Mouse (Mus musculus) embryonic facial prominence, embryonic 15.5 days (tissue): Measurements from ENCODE around the gene Adgrd1. TPM values are rescaled to one million over a fixed set of nuclear protein-coding genes. Genes with fewer than 3 reads are reported as not detected.

Source experiments
- ATAC-seq: fragments of 200-750 bp; cut with Nextera tagmentation; 2 replicates; pipeline ENCODE4 v1.8.0; 2017; ENCODE audit warnings: low read depth, moderate TSS enrichment; ENCODE audit not compliant: insufficient number of reproducible peaks, low FRiP score, low TSS enrichment
- H3K27ac ChIP-seq: fragments of 300-500 bp; sonication (generic); replicated peaks from 2 replicates; pipeline ENCODE4 v1.5.1; 2015; ENCODE audit warnings: mild to moderate bottlenecking, inconsistent platforms
- H3K27me3 ChIP-seq: fragments of 300-500 bp; sonication (generic); 2 replicates; pipeline ENCODE4 v1.6.1; 2015; ENCODE audit warnings: inconsistent platforms
- H3K36me3 ChIP-seq: fragments of 300-500 bp; sonication (generic); 2 replicates; pipeline ENCODE4 v1.6.1; 2015; ENCODE audit warnings: mild to moderate bottlenecking, inconsistent platforms
- H3K4me1 ChIP-seq: fragments of 300-500 bp; sonication (generic); 2 replicates; pipeline ENCODE4 v1.6.1; 2015; ENCODE audit warnings: inconsistent platforms
- H3K4me2 ChIP-seq: fragments of 300-500 bp; sonication (generic); replicated peaks from 2 replicates; pipeline ENCODE4 v1.6.1; 2015; ENCODE audit warnings: mild to moderate bottlenecking, inconsistent platforms
- H3K4me3 ChIP-seq: fragments of 300-500 bp; sonication (generic); replicated peaks from 2 replicates; pipeline ENCODE4 v1.5.1; 2015; ENCODE audit warnings: mild to moderate bottlenecking, inconsistent platforms
- H3K9ac ChIP-seq: fragments of 300-500 bp; sonication (generic); 2 replicates; pipeline ENCODE4 v1.6.1; 2015; ENCODE audit warnings: inconsistent platforms
- H3K9me3 ChIP-seq: fragments of 300-500 bp; sonication (generic); replicated peaks from 2 replicates; pipeline ENCODE4 v1.6.1; 2016; ENCODE audit warnings: inconsistent platforms
- WGBS: fragments of 180-500 bp; shearing (Covaris S2); methylation state at CpG from one replicate; pipeline ENCODE4 v1.1.7; 2015; 5-methylcytosine and 5-hydroxymethylcytosine counted together
- polyA plus RNA-seq: library from polyadenylated mRNA; unstranded; fragments of >200 nt; fragmentation: Nextera tagmentation; extraction: Ambion mirVana; gene quantifications from 2 replicates; pipeline ENCODE4 v1.2.1, GENCODE M21; 2015

Gene Adgrd1
- polyA plus RNA-seq, 1 experiment from 2014 or later = 3.4 TPM

DNA sequence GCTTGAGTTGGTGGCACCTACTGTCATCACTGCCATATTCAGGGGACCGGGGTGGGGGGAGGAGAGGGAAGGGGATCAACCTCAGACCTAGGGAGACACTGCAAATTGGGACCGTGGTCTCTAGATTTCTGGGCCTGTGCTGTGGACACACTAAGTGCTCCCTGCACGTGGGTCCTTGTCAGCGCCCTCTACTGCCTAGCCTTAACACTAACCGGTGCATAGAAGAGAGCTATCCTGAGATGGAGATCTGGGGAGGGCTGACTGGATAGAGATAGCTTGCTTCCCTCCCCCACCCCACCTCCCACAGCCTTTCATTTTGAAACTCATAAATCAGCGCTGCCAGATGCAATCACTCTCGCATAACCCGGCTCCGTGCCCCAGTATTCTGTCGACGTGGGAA is 139.8 kb downstream of the Adgrd1 start:
- no peak overlapping the region for H3K9ac ChIP-seq
- no peaks in the 10 kb centered on the region for H3K9me3 ChIP-seq
- no peak overlapping the region for H3K4me3 ChIP-seq
- no peak overlapping the region for H3K4me2 ChIP-seq
- H3K4me1 ChIP-seq = no peaks in the 10 kb centered on the region
- no peak overlapping the region for H3K27ac ChIP-seq
- H3K36me3 ChIP-seq = no peaks in the 10 kb centered on the region
- 80% methylated on average over 11 of the region's 11 CpGs for WGBS
- no peaks in the 10 kb centered on the region for H3K27me3 ChIP-seq
- ATAC-seq = no peak

DNA sequence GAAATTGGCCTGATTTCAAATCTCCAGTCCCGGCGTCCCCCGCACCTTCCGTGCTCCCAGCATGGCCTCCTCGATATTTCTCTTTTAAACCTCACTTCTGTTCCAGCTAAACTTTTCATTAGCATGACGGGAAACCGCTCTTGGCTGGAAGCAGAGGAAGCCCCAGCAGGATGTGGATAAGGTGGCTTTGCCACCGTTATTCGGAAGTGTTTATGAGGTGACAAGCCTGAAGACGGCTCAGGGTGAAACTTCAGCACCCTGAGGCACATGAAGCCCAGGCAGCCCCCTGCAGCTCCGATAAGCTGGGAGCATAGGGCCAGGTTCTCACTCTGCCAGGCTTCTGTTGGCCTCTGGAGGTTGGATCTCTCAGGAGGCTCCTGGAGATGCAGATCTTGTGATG is 145.3 kb downstream of the Adgrd1 start:
- no peaks in the 10 kb centered on the region for H3K27me3 ChIP-seq
- WGBS = 83% methylated on average over 11 of the region's 11 CpGs

GRCm38 (mm10) chr5:129242265-129242664 is 145.7 kb downstream of the Adgrd1 start:
- Histone ChIP-seq H3K9me3 (no peaks in the 10 kb centered on the region), H3K4me3 (no peak overlapping the region), H3K36me3 (no peaks in the 10 kb centered on the region), H3K4me2 (no peak overlapping the region), H3K27me3 (no peaks in the 10 kb centered on the region), H3K4me1 (no peaks in the 10 kb centered on the region), H3K9ac (no peak overlapping the region), H3K27ac (no peak overlapping the region)
- WGBS = 50% methylated on average over 3 of the region's 3 CpGs
- no peak for ATAC-seq

More for the DNA sequence above, 145.3 kb downstream of the Adgrd1 start:
- Histone ChIP-seq H3K4me2 (no peak overlapping the region), H3K9me3 (no peaks in the 10 kb centered on the region), H3K27ac (no peak overlapping the region), H3K9ac (no peak overlapping the region), H3K4me1 (no peaks in the 10 kb centered on the region), H3K36me3 (no peaks in the 10 kb centered on the region), H3K4me3 (no peak overlapping the region)
- no peak for ATAC-seq

- no peaks in the 10 kb centered on the region for H3K27me3 ChIP-seq
- no peak overlapping the region for H3K9ac ChIP-seq
- no peak overlapping the region for H3K27ac ChIP-seq
- 42% methylated on average over 4 of the region's 4 CpGs for WGBS
- H3K4me1 ChIP-seq = no peaks in the 10 kb centered on the region
- ATAC-seq = no peak
- H3K9me3 ChIP-seq = no peaks in the 10 kb centered on the region
- no peaks in the 10 kb centered on the region for H3K36me3 ChIP-seq
- H3K4me2 ChIP-seq = no peak overlapping the region
- no peak overlapping the region for H3K4me3 ChIP-seq
Observed at GRCm38 (mm10) chr5:129243120-129243519, 146.6 kb downstream of the Adgrd1 start.

- Histone ChIP-seq H3K4me3 (no peak overlapping the region), H3K36me3 (no peaks in the 10 kb centered on the region), H3K9me3 (no peaks in the 10 kb centered on the region), H3K27ac (no peak overlapping the region), H3K4me2 (no peak overlapping the region), H3K27me3 (no peaks in the 10 kb centered on the region), H3K9ac (no peak overlapping the region), H3K4me1 (no peaks in the 10 kb centered on the region)
- ATAC-seq = no peak
- WGBS = 39% methylated on average over 5 of the region's 5 CpGs
Observed at GRCm38 (mm10) chr5:129244392-129244791, 147.8 kb downstream of the Adgrd1 start.

- 77% methylated on average over 8 of the region's 8 CpGs for WGBS
- Histone ChIP-seq H3K4me2 (no peak overlapping the region), H3K27ac (no peak overlapping the region), H3K9me3 (no peaks in the 10 kb centered on the region), H3K4me1 (no peaks in the 10 kb centered on the region), H3K4me3 (no peak overlapping the region), H3K9ac (no peak overlapping the region), H3K36me3 (no peaks in the 10 kb centered on the region), H3K27me3 (no peaks in the 10 kb centered on the region)
- ATAC-seq = no peak
Observed at GRCm38 (mm10) chr5:129249080-129249479, 152.5 kb downstream of the Adgrd1 start.

Other genes with a start within 250 kb of the Adgrd1 start
- gene Rimbp2, start 143.3 kb upstream of the Adgrd1 start, polyA plus RNA-seq = 0.17 and 0.34 TPM in 2 replicates
- gene Stx2, start 88.2 kb upstream of the Adgrd1 start, polyA plus RNA-seq = 32.7 and 34.9 TPM in 2 replicates
- 437 and 441 TPM in 2 replicates for gene Ran, start 76.7 kb upstream of the Adgrd1 start, polyA plus RNA-seq